Mouse (Mus musculus) heart, postnatal 36 days (tissue): ENCODE results near the gene Pln. TPM values are rescaled to one million over a fixed set of nuclear protein-coding genes. Genes with fewer than 3 reads are reported as not detected.

Source experiments
- DNase-seq, 2 experiments: peaks; one replicate each; pipeline ENCODE4 v3.0.0; 2021 to 2022
- intact Hi-C: fragments of 180-260 bp; cut with DNase I; formaldehyde crosslinking; loops from one replicate; pipeline ENCODE4 v1.15.1; 2025
- total RNA-seq, 2 experiments: library from RNA; stranded (reverse); gene quantifications; 2 replicates each; pipeline ENCODE4 v1.2.3; 2021

Gene Pln
- total RNA-seq, 2 experiments from 2014 or later, result 6,022 to 6,533 TPM

GRCm38 (mm10) chr10:53353665-53354064 is 16.2 kb downstream of the Pln start:
- intact Hi-C loops, result no loop called here
- DNase-seq, result no peak

GRCm38 (mm10) chr10:53359016-53359415 is 21.5 kb downstream of the Pln start:
- intact Hi-C loops, result no loop called here
- DNase-seq, result no peak

DNA sequence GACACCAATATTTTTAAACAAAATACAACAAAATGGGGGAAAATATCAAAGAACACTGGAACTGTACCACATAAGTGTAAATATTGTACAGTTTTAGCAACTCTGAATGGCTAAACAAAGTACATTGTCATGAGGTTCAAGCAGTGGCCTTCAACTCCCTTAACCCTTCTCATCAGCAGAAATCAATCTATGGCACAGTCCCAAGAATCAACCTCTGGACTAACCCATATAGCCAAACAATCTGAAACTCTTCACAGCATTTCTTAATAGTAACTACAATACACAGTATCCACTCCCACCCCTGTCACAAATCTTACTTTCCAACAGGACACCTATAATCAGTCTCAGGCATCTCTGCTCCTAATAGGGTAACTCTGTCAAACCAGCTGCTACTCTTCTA is 26.8 kb downstream of the Pln start:
- intact Hi-C loops, result no loop called here
- no peak for DNase-seq

- DNase-seq, result no peak
- intact Hi-C loops, result no loop called here
These were observed 29.8 kb downstream of the Pln start for GRCm38 (mm10) chr10:53367265-53367664.

- DNase-seq, result no peak
- intact Hi-C loops, result no loop called here
These were observed 36.6 kb downstream of the Pln start for GRCm38 (mm10) chr10:53373885-53374578.

- intact Hi-C loops, result no loop called here
- DNase-seq, result no peak
These were observed 39.6 kb downstream of the Pln start for GRCm38 (mm10) chr10:53377096-53377495.

DNA sequence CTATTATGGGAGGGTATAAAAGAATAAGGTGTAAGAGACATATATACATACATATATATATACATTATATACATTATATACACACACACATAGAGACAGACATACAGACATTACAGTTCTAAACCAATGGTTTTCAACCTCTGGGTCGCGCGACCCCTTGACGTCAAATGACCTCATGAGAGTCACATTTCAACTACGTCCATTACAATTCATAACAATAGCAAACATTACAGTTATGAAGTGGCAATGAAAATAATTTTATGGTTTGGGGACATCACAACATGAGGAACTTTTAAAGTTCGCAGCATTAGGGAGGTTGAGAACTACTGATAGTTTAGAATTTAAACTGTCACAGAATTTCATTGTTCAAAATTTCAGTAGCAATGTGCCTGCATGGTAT is 40.8 kb downstream of the Pln start:
- no peak for DNase-seq
- intact Hi-C loops, result loop anchor here (2.0 kb wide), 3 partner anchors 29 to 87 kb away; no protein-coding TSS in a partner anchor

DNA sequence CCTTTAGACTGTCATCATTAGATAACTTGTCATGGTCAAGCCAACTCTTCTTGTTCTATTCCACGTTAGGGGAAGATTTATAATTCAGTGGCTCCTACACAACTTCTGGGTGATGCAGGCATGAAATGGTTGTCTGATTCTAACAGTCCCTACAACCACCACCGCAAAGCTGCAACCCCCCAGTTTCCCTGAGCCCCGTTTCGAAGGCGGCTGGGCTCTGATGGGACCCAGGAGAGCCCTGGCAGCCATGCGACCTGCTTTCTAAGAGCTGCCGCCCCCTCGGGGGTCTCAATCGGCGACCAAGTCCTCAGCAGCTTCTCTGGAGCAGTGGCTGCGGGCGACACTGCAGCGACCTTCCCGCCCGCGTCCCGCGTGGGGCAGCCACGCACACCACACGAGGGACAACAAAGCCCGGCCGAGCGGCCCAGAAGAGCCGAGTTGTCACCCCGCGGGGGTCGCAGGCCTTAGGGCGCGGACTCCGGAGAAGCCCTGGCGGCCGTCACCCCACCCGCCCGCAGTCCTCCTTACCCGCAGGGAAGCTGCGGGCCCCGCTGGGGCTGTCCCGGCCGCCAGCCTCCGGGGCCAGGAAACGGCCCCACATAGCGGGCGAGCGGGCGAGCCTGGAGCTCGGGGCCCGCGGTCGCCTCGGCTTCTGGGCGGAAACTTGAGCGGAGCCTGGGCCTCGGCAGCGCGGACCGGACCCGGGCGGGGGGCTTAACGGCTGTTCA is 41.7 kb downstream of the Pln start:
- peak in 1 of 2 experiments; percentile 52 for DNase-seq

DNA sequence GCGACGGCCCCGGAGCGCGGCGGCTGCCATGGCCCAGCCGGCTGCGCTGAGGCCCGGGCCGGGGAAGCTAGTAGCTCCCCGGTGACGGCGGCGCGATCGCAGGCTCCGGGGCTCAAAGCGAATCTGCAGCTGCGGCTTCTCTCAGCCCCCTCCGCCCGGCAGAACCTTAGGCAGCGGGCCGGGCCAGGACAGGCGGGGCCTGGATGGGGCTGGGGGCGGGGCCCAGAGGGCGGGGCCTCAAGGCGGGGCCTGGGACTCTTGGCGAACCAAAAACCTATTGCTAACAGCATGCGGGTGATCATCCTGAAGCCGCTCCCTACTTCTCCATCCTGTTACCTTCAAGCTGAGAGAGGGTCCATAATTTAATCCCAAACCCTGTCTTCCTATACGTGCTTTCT is 42.2 kb downstream of the Pln start, which contains the start of gene Cep85l:
TSS of gene Cep85l (minus strand) at position 239 of the 398 bp plus-strand sequence.
- DNase-seq, result peak; percentile 90 to 92
- intact Hi-C loops, result loop anchor here (2.0 kb wide), 4 partner anchors 17 to 85 kb away; no protein-coding TSS in a partner anchor

More for the DNA sequence above, 41.7 kb downstream of the Pln start:
- intact Hi-C loops, result loop anchor here (2.0 kb wide), 3 partner anchors 30 to 86 kb away; no protein-coding TSS in a partner anchor

GRCm38 (mm10) chr10:53382696-53383365 is 45.4 kb downstream of the Pln start:
- DNase-seq, result no peak
- intact Hi-C loops, result no loop called here

GRCm38 (mm10) chr10:53384896-53385295 is 47.4 kb downstream of the Pln start:
- intact Hi-C loops, result no loop called here
- DNase-seq, result no peak

- intact Hi-C loops, result no loop called here
- no peak for DNase-seq
These were observed 48.0 kb downstream of the Pln start for GRCm38 (mm10) chr10:53385438-53385837.

DNA sequence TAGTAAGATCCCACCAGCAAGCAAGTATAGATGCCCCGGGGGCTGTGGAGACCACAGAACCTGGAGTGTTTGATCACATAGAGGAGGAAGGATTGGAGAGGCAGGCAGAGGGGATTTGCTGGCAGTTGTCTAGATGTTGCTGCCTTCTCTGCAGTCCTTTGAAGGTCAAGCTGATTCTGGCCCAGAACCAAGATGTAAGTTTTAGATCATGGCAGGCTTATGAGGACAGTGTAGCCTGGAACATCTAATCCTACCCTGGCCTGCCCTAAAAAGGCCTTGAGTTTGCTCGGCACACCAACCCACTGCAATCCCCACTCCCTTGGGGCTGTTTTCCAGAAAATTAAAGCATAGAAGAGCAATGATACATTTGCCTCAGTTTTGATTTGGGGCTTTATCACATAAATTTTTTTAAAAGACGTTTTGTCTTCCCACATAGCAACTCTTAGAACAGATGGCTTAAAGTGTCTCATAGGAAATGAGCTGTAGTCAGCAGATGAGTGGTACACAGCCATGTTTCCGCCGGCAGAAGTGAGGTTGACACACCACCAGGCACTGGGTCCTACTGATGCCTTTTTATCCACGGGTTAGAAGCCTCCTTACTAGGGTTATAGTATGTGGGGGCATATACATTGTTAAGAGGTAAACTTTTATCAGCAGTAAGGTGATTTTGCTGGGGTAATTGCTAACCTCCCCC is 50.9 kb downstream of the Pln start:
- intact Hi-C loops, result no loop called here
- no peak for DNase-seq

- intact Hi-C loops, result loop anchor here (5.0 kb wide), 1 partner anchor 42 kb away; no protein-coding TSS in a partner anchor
- no peak for DNase-seq
These were observed 57.6 kb downstream of the Pln start for GRCm38 (mm10) chr10:53394923-53395629.

Other genes starting within 250 kb of the Pln start
- 10 to 100 TPM; 15.4 to 17.5 TPM for gene Cep85l, start 42.3 kb downstream of the Pln start, total RNA-seq